Mouse (Mus musculus) spleen, adult 2 months (tissue): ENCODE data around the gene Npy5r.

Experiments
- CTCF ChIP-seq: fragments of 200-500 bp; IDR thresholded peaks from 2 replicates; pipeline ENCODE4 v1.5.1; 2011; ENCODE audit warnings: mild to moderate bottlenecking, inconsistent platforms; ENCODE audit not compliant: insufficient read depth, insufficient read length, insufficient replicate concordance; ENCODE audit errors: extremely low read depth
- POLR2A ChIP-seq: fragments of 200-500 bp; IDR thresholded peaks from 2 replicates; pipeline ENCODE4 v1.6.1; 2011; ENCODE audit warnings: low read depth, low read length, inconsistent platforms

- TF ChIP-seq CTCF (no peak), POLR2A (no peak)
These were observed 34.9 kb upstream of the Npy5r start for GRCm38 (mm10) chr8:66722835-66723234.
